Mouse (Mus musculus) layer of hippocampus, postnatal 36 days (tissue): Measurements from ENCODE around the gene Tlr5. TPM values are rescaled to one million over a fixed set of nuclear protein-coding genes. Genes with fewer than 3 reads are reported as not detected.

ENCODE experiments used
- DNase-seq, 2 experiments: peaks; one replicate each; pipeline ENCODE4 v3.0.0; 2022
- total RNA-seq, 2 experiments: library from RNA; stranded (reverse); gene quantifications; 2 replicates each; pipeline ENCODE4 v1.2.3; 2021

Gene Tlr5
- total RNA-seq: under 1 TPM; 0.17 to 0.33 TPM

DNA sequence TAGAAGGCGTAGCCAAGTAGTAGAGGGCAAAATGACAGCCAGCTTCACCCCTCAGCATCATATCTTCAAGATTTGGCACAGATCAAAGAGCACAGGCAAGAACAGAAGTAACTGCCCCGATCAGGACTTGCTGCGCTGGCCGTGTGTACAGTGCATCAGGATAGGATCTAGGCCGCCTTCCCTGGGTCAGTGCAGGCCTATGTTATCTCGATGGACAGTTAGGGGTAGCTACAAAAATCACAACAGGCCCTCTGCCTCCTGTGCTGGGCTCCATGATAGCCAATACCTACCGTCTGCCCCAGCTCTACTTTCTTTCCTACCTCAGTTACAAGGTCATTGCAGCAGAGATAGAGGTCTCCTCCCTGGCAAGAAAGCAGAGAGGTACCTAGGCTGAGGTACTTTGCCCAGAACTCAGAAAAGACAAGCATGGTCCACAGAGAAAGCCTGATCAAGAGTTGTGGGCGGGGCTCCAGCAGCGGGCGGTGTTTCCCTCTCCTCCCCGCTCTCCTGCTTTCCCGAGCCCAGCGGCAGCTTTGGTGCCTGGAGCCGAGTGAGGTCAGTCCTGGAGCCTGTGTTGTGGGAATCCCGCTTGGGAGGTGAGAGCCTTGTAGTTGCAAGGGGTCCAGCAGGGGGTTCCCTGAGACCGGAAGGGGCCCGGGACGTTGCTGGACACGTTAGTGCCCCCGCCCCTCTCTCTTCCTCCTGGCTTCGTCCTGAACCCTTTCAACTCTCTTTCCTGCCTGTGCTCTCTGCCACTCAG is at the start of gene Tlr5:
Tlr5 (plus strand) TSS at position 502 of the 760 bp plus-strand sequence.
- no peak for DNase-seq

- DNase-seq: no peak
These were observed 48.9 kb upstream of the Tlr5 start for GRCm38 (mm10) chr1:182905669-182906068.

DNA sequence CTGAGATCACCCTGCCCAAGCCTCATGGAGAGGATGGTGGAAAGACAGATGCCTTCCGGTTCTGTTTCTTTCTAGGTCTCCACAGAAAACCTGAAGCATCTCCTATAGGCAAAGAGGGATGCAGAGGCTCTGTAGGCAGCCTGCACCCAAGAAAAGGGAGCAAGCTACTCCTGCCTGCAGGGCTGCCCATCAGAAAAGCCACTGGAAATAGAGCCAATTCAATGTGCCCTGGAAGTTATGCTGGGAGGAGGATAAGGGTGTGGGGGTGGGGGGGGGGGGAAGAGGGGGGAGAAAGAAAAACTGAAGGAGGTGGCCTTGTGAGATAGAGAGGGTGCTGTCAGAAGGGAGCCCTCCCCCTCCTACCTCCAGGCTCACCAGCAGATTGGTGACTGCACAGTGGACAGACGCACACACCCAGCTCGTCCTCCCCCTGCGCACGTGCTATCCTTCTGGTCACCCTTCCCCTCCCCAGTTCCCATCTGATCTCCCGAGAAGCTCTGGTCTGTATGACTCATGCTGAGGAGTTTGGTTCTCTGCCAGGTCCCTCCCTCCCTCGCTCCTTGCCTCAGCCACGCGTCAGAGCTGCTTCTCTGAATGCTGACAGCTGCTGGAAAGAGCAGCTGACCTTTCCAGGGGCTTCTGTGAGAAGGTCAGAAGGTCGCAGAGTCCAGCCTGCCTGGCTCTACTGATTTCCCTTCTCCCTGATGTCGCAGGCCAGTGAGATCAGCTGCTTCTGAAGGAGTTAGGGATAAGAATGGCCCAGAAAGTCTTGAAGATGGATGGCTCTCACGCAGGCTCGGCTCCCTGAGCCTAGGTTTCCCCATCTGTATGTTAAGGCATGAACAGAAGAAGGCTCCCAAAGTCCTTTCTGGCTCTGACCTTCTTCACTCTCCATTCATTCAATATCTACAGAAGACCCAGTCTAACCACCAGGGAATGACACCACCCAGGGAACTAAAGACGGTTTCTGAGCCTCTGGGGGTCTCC is 46.2 kb upstream of the Tlr5 start:
- DNase-seq: peak; percentile 79 to 85

GRCm38 (mm10) chr1:182909066-182909465 is 45.5 kb upstream of the Tlr5 start:
- DNase-seq: no peak

- no peak for DNase-seq
These were observed 45.0 kb upstream of the Tlr5 start for GRCm38 (mm10) chr1:182909596-182909995.

DNA sequence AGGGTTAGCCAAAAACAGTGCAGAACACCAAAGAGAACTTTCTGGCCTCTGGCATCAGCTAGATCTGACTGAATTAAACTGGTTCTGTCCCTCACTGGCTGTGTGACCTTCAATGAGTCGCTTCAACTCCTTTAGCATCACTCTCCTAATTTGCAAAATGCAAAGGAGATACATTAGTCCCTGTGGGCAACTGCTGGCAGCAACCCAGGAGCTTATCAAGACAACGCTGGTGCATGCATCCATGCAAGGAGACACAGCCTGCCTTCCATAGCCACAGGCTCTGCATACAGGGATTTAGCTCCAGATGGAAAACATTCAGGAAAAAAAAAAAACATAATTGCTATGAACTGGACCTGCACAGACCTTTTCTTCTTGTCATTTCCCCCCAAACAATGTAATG is 42.0 kb upstream of the Tlr5 start:
- no peak for DNase-seq

GRCm38 (mm10) chr1:182914121-182914908 is 40.3 kb upstream of the Tlr5 start:
- DNase-seq: no peak

DNA sequence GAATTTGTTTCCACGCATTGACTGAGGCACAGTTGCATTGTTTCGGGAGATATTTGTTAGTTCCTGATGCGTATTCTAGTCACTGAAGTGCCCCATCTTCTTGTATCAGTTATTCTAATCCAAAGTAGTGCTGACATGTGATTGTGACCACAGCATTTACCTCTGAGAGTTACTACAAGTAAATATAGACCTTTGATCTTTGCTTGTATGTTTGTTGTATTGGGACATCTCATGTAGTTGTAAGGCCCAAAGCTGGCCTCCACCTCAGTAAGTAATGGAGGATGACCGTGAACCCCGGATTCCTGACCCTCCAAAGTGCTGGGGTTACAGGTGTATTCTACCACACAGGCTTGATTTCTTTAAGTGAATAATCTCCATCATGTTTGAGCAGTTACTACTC is 38.4 kb upstream of the Tlr5 start:
- DNase-seq: no peak

DNA sequence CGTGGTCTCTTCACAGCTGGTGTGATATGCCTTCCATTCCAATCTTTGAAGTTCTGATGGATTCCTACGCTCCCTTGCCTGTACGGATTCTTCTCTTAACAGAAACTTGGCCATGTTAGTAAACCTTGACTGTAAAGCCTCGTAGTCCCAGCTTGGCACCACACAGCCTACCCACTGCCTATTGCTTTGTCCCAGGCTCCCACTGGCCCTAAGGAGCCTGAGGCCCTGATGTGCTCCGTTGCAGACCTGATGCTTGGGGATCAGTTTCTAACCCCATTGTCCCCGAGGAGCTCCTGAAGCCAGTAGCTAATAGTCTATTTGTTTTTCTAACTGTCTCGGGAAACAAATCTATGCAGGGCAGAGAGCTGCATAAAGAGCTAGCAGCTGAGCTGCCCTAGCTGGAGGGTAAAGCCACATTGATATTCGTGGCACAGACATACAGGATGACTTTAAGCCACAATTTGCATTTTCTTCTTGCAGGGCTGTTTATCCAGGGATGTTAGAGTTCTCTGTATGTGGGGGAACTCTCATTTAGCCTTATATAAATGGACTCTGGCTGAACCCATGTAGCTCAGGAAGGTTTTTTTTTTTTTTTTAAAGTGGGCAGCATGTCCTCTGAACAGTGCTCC is 35.8 kb upstream of the Tlr5 start:
- no peak for DNase-seq

DNA sequence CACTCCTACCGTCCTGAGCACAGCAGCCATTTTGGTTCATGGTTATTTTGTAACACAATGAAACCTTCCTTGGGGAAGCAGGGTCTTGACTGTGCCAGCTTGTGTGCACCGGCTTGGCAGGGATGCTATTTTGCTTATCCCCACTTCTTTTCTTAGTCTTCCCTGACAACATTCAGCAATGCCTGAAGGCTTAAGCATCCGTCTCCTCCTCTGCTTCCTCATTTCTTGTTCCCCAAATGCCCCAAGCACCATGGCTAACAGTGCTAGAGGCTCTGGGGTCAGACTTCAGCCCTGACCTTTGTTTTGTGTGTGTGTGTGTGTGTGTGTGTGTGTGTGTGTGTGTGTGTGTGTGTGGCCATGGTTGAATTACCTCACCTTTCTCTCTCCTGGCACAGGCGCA is 31.8 kb upstream of the Tlr5 start:
- DNase-seq: no peak

DNA sequence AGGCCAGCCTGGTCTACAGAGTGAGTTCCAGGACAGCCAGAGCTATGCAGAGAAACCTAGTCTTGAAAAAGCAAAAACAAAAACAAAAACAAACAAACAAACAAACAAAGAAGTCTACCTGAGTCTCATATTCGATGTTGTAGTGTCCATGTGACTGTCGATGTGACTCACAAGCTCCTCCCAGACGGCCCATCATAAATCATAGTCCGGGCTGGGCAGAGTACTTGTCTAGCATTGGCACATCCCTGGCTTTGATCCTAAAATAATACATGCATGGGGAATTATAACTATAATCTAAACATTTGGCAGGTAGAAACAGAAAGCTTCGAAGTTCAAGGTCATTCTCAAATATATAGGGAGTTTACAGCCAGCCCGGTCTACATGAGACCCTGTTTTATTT is 28.1 kb upstream of the Tlr5 start:
- DNase-seq: no peak

- DNase-seq: no peak
These were observed 26.4 kb upstream of the Tlr5 start for GRCm38 (mm10) chr1:182927878-182928851.

- no peak for DNase-seq
These were observed 19.1 kb upstream of the Tlr5 start for GRCm38 (mm10) chr1:182935469-182935868.

GRCm38 (mm10) chr1:182937486-182938120 is 17.0 kb upstream of the Tlr5 start:
- DNase-seq: no peak

DNA sequence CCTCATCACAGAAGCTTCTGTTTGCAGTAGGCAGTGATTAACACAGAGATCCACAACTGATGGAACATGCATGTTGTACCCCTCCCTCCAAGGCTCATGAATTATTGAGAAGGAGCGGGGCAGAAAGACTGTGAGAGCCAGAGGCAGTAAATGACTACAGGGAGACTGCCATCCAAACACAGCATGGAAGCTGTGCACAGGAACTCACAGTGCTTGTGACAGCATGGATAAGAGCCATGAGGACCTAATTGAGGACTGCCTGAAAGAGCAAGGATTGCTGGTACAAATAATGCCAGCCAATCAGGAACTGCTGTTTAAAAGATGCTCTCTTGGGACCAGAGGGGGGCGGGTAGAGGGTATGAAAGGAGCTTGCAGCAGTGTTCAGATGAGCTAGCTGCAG is 12.7 kb upstream of the Tlr5 start:
- DNase-seq: no peak

DNA sequence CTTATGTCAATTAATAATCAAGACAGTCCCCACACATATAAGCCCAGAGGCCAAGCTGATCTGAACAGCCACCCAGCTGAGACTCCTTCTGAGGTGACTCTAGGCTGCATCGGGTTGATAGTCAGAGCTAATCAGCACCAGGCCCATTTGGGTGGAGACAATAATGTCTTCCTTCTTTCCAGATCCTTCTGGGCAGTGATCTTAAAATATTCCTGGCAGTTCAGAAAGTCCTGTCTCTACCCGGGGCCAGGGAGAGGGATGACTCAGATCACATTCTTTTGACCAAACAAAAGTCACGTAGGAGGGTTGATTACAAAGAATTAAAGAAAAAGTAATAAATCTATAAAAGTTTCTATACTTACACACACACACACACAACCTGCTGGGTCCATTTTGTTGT is 10.7 kb upstream of the Tlr5 start:
- DNase-seq: no peak

DNA sequence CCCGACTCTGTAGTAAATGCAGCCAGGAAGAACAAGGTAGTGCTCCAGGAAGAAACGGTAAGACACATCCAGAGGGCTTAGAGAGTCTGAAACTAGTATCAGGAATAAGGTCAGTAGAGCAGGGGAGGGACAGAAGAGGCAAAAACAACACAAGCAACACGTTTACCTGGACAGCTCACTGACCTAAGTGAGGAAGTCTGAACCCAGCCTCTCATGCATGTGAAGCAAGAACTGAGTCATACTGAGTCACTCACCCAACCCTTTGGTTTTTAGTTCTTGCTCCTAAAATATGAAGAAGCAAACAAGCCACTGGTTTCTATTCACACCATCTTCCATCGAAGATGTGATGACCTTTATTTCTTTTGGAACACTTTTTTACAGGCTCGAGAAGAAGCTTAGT is 9.9 kb upstream of the Tlr5 start:
- DNase-seq: no peak

DNA sequence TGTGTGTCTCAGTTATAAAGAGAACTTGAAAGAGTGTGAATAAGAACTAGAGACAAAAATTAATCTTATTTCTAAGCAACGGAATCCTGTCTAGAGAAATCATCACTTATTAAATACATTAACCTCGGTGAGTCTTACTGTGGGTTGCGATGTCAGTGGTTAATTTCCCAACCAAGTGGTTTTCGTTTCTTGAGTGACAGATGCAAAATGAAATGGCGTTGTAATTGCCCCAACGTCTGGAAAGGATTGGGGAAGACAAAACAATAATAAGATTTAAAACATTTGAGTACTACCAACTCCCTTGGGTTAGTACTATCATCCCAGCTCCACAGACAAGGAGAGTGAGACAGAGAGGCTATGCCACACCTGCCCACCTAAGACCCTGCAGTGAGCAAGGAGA is 9.0 kb upstream of the Tlr5 start:
- no peak for DNase-seq

DNA sequence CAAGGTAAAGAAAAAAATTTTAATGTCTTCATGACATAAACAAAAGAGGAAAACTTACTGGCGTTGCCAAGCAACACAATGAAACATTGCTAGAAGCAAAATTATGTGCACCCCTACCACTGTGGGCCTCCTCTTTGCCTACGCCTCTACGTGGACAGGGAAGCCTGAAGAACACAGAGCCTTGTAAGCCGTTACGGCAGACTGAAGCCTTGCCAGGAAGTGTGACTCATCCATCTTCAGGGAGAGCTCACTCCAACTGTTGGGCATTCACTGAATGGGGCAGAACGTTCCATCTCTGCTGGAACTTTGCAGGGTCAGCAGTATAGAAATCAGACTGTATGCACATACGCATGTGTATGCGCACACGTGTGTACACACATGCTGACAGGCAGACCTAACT is 3.3 kb upstream of the Tlr5 start:
- DNase-seq: peak in 1 of 2 experiments; percentile 52

GRCm38 (mm10) chr1:182953165-182953564 is 1.4 kb upstream of the Tlr5 start:
- DNase-seq: no peak
